8 mouse cellular contexts compared by ENCODE assay signal in genomic region chr2:168979742-168980141, GRCm38 (mm10). TPM values are rescaled to one million over a fixed set of nuclear protein-coding genes. Genes with fewer than 3 reads are reported as not detected.
A peak's percentile ranks its signal among the peaks of the same experiment; 100 is the strongest.
DNase-seq lines count a peak whose midpoint lies in the region; ATAC-seq and TF ChIP-seq lines count a peak whose summit lies in the region.
"Had no signal": no experiment of that assay in that cellular context is flagged by ENCODE, and none has a peak within 500 bp of the region (broad histone marks: within the 10 kb centered on the region; RNA-seq: fewer than 3 reads in every experiment).

No protein-coding gene starts in this region.

- no peaks in the 10 kb centered on the region for H3K4me1 ChIP-seq in hindbrain, postnatal 0 days (ENCODE audit: insufficient read depth, low read length)
- peaks cover 3% of the 10 kb centered on the region for H3K4me1 ChIP-seq in hindbrain, embryonic 13.5 days (replicated peaks)
- peaks cover 64% of the 10 kb centered on the region for H3K4me1 ChIP-seq in E14TG2a.4 (replicated peaks; ENCODE audit: low read depth, low read length)
- H3K4me1 ChIP-seq: megakaryocyte, embryonic 14.5 days had no signal

- no peaks in the 10 kb centered on the region for H3K36me3 ChIP-seq in hindbrain, postnatal 0 days (ENCODE audit: insufficient read depth, low read length)
- no peaks in the 10 kb centered on the region for H3K36me3 ChIP-seq in hindbrain, embryonic 13.5 days
- H3K36me3 ChIP-seq in E14TG2a.4 (ENCODE audit: insufficient read depth, low read length): peaks cover 24% of the 10 kb centered on the region

- 0 out of 2 replicates have a peak, but pooled peaks cover 3% of the 10 kb centered on the region for H3K9me3 ChIP-seq in hindbrain, postnatal 0 days (ENCODE audit: low read length)
- no peaks in the 10 kb centered on the region for H3K9me3 ChIP-seq in hindbrain, embryonic 13.5 days
- no peaks in the 10 kb centered on the region for H3K9me3 ChIP-seq in E14TG2a.4 (ENCODE audit: low read length)

- H3K4me3 ChIP-seq in hindbrain, postnatal 0 days (ENCODE audit: low read length): no peak overlapping the region
- no peak overlapping the region for H3K4me3 ChIP-seq in hindbrain, embryonic 13.5 days
- H3K4me3 ChIP-seq in E14TG2a.4 (replicated peaks; ENCODE audit: low read length): peak overlapping the region; percentile 85
- H3K4me3 ChIP-seq: megakaryocyte, embryonic 14.5 days had no signal

- 63% methylated on average over 11 of the region's 11 CpGs for WGBS in hindbrain, postnatal 0 days
- 52% methylated on average over 11 of the region's 11 CpGs for WGBS in hindbrain, embryonic 13.5 days

- no peak for ATAC-seq in hindbrain, postnatal 0 days
- no peak for ATAC-seq in hindbrain, embryonic 13.5 days (ENCODE audit: low FRiP score)

- no peaks in the 10 kb centered on the region for H3K27me3 ChIP-seq in hindbrain, postnatal 0 days (ENCODE audit: insufficient read depth, low read length)
- no peaks in the 10 kb centered on the region for H3K27me3 ChIP-seq in hindbrain, embryonic 13.5 days
- no peaks in the 10 kb centered on the region for H3K27me3 ChIP-seq in E14TG2a.4 (ENCODE audit: insufficient read depth, low read length)
- H3K27me3 ChIP-seq: megakaryocyte, embryonic 14.5 days had no signal

- no peak overlapping the region for H3K9ac ChIP-seq in hindbrain, postnatal 0 days (replicated peaks; ENCODE audit: low read length)
- no peak overlapping the region for H3K9ac ChIP-seq in hindbrain, embryonic 13.5 days

- peak; percentile 38 for DNase-seq in hindbrain, postnatal 0 days (ENCODE audit: low spot score)
- DNase-seq in NIH3T3 (ENCODE audit: low read depth): peak; percentile 55
- DNase-seq in induced T-regulatory cell, adult 2 months (ENCODE audit: low read depth): peak; percentile 16
- DNase-seq in retina, embryonic 14.5 days (ENCODE audit: low spot score): no peak
- no peak for DNase-seq in gastrocnemius, adult 18-20 months (ENCODE audit: low spot score)

- TF ChIP-seq CTCF in hindbrain, postnatal 0 days (IDR thresholded peaks at IDR 0.05; ENCODE audit: low read depth): peak; percentile 41; the same call in 1 of the 2 replicates
- peak; percentile 88 for TF ChIP-seq CTCF in E14TG2a.4 (conservative IDR thresholded peaks at IDR 0.05; ENCODE audit: low read length)

- H3K27ac ChIP-seq in hindbrain, postnatal 0 days: no peak overlapping the region
- H3K27ac ChIP-seq in hindbrain, embryonic 13.5 days: no peak overlapping the region

- H3K4me2 ChIP-seq in hindbrain, postnatal 0 days (ENCODE audit: low read depth, low read length): no peak overlapping the region
- no peak overlapping the region for H3K4me2 ChIP-seq in hindbrain, embryonic 13.5 days

RNA-seq across cellular contexts. Expression of gene Zfp64, which starts 24.4 kb away (rescaled TPM):
- 32.1 and 44.3 TPM in 2 replicates for total RNA-seq in hindbrain, postnatal 0 days (2014; rRNA removed)
- 24.9 and 27.5 TPM in 2 replicates for polyA plus RNA-seq in hindbrain, postnatal 0 days (2015; fragmentation: Nextera tagmentation; extraction: Ambion mirVana)
- polyA plus RNA-seq in hindbrain, embryonic 13.5 days (2015; fragmentation: Nextera tagmentation; extraction: Ambion mirVana): 28.7 and 30.2 TPM in 2 replicates
- total RNA-seq in gastrocnemius, adult 18-20 months (2021): 1 to 10 TPM; 7.4 to 7.6 TPM

Comparison
In these comparisons a context has a peak if more than half of its experiments do, and no peak if none do; other contexts are left out.
1. DNase-seq: peak in hindbrain, postnatal 0 days (single experiment), NIH3T3 (single experiment) and induced T-regulatory cell, adult 2 months (single experiment); none in retina, embryonic 14.5 days (single experiment) and gastrocnemius, adult 18-20 months (single experiment).